Mouse (Mus musculus) CD4-positive, CD25-positive, alpha-beta regulatory T cell, adult 2 months (primary cell): Measurements from ENCODE around the gene Nsmce1.

Experiments used
- DNase-seq: peaks from one replicate; pipeline ENCODE4 v3.0.0-alpha.2; 2012; ENCODE audit warnings: low read depth, low spot score

Nsmce1 gene

GRCm38 (mm10) chr7:125491760-125492159 lies 364 bp upstream of the Nsmce1 start:
- no peak for DNase-seq

DNA sequence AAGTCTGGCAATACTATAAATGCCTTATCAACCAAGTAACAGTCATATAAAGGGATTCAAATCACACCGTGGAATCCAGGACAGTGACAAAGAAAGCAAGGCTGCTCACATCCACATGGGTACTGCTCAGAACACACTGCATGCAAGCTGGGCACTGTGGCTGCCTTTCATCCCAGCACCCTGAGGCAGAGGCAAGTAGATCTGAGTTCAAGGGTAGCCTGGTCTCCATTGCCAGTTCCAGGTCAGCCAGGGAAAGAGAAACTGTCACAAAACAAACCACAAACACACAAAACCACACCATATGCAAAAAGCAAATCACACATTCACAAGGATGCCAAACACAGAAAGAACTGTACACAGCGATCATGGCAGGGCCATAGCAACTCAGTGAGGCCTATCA lies 1.8 kb downstream of the Nsmce1 start:
- DNase-seq = no peak

- peak; percentile 81 for DNase-seq
These were observed 2.7 kb downstream of the Nsmce1 start for GRCm38 (mm10) chr7:125488706-125489105.

DNA sequence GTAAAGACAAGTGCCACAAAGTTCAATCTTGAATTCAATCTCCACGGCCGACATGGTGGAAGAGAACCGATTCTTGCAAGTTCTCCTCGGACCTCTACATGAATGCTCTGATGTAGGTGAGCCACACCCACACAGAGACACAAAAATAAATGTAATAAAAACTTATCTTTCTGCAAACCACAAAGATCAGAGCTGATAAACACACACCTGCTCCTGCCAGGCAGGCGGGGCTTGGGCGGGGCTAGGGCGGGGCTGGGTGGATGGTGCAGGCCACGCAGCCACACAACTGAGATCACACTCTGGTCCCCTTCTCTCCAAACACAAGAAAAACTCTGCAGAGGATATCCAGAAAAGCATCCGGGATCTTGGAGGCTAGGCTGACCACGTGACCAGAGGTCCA lies 4.3 kb downstream of the Nsmce1 start:
- DNase-seq = peak; percentile 87

DNA sequence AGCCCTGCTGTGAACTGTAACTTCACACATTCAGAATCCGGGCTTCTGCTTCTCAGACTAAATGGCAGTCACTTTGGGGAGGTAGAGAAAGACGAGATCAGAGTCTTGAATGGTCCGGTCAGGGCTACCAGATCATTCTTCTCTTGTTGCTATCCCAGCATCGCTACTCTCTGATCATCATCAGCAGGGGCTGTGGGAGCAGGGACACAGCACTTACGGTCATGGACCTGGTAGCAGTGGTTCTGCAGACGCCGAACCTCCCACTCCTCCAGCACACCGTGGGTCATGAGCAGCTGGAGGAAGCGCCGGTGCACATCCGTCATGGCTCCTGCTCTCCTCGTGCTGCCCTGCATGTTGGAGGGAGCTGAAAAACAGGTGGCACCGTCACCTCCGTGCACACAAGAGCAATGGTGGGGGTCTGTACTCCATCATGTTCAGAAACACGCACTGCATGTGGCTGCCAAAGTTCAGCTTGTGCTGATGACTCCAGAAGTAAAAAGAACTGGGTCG lies 5.2 kb downstream of the Nsmce1 start:
- peak; percentile 64 for DNase-seq

GRCm38 (mm10) chr7:125484791-125485190 lies 6.6 kb downstream of the Nsmce1 start:
- DNase-seq = no peak

GRCm38 (mm10) chr7:125482886-125483285 lies 8.5 kb downstream of the Nsmce1 start:
- DNase-seq = no peak

- DNase-seq = no peak
These were observed 9.1 kb downstream of the Nsmce1 start for GRCm38 (mm10) chr7:125482339-125482738.

DNA sequence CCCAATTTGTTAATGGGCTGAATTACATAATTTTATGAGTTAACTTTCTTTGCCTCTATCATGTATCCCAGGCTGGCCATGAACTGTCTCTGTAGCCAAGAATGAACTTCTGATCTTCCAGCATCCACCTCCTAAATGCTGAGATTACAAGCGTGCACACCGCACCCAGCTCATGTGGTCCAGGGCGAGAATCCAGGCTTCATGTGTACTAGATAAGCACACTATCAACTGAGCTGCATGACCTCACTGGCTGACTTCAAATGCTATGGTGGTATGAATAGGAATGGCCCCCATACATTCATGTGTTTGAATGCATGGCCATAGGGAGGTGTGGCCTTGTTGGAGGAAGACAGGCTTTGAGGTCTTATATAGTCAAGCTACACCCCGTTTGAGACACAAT lies 10.9 kb downstream of the Nsmce1 start:
- no peak for DNase-seq

DNA sequence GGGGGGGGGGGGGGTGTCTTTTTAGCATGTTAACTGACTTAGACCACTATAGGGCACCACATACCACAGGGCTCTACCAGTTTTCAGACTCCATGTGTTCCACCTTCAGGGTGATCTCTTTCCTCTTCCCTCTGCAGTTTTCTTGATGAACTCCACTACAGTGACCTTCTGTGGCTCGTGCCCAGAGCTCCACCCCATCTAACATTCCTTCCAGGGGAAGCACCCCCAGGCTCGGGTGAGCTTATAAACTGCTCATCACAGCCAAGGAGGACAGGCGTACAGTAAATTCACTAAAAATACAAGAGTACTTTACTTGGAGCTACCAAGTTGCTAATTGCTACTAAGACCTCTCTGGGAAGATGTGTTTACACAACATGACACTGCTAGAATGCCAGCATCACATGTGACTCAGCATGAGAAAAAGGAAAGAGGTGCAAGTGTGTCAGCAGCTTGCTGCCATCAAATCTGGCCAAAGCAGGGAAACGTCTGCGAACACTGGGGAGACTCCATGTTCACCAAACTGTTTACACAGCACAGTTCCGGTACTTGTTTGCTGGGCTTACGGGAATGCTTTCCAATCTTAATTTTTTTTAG lies 12.9 kb downstream of the Nsmce1 start:
- DNase-seq = no peak

GRCm38 (mm10) chr7:125475601-125476251 lies 15.7 kb downstream of the Nsmce1 start:
- DNase-seq = peak; percentile 44

- DNase-seq = peak; percentile 72
These were observed 16.9 kb downstream of the Nsmce1 start for GRCm38 (mm10) chr7:125474535-125474934.

GRCm38 (mm10) chr7:125471991-125472741 lies 19.2 kb downstream of the Nsmce1 start:
- peak; percentile 93 for DNase-seq

DNA sequence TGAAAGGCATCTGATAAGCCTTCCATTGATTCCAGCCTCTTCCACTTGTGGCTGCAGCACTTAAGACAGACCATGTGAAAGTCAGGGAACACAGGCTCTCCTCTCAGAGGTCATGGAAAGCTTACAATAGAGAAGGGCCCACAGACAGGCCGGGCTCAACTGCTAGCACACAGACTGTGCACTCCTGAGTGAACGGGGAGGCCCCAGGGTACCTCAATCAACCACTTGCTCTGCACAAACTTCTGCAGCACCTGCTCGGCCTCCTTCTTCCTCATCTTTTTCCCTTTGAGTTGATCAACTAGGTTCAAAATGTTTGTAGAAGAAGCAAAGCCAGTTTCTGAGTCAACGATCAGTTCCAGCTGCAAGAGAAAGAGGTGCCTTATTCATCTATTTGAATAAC lies 20.5 kb downstream of the Nsmce1 start:
- DNase-seq = peak; percentile 33

DNA sequence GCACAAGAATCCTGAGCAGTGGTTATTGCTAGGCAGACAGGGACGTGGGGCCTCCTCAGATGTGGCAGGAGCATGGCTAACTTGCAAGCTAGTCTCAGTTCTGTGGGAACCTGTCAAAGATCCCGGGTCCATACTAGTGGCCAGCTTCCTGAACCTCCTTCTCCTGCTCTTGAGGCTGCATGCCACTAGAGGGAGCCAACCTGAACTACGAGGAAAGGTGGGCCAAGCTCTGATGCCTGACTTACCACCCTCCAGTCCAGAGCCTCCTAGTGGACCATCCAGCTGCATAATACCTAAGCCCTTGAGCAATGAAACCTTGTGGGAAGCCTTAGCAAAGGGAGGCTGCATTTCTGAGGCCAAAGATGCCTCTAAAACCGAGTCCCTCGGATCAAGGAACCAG lies 21.5 kb downstream of the Nsmce1 start:
- peak; percentile 86 for DNase-seq

DNA sequence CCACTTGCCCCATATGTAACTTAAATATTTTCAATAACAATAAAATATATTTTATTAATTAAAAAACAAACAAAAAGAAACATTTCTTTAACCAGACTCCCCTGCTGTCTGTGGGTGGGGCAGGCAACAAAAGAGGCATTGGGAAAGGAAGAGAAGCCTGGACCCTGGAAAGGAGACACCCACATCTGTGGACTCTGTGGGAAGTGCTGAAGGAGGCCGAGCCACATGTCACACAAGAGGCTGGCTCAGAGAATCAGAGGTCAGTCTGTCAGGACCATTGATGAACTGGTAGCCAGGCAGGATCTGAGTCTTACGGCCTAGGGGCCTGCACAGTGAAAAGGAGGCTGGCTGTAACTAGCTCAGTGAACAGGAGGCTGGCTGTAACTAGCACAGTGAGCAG lies 29.2 kb downstream of the Nsmce1 start:
- no peak for DNase-seq

GRCm38 (mm10) chr7:125453671-125454070 lies 37.7 kb downstream of the Nsmce1 start:
- no peak for DNase-seq

GRCm38 (mm10) chr7:125451078-125451477 lies 40.3 kb downstream of the Nsmce1 start:
- no peak for DNase-seq

DNA sequence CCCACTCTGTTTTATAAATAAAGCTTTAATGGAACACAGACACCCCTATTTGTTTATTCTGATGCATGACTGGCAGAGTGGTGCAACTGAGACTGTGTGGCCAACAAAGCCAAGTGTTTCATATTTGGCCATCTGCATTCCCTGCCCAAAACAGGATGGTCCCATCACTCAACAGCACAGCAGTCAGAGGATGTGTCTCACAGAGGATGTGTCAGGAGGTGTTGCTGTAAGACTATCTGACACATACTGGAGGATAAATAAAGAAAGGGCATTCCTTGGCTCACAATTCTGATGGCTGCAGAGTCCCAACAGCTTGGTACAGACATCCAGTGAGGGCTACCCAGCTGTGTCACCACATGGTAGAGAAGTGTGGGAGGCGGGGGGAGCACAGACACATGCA lies 40.7 kb downstream of the Nsmce1 start:
- DNase-seq = no peak

- peak; percentile 97 for DNase-seq
These were observed 46.7 kb downstream of the Nsmce1 start, which contains the start of gene Kdm8 for GRCm38 (mm10) chr7:125444464-125445401. Kdm8 (plus strand) TSS chr7:125444676.

- DNase-seq = no peak
These were observed 47.3 kb downstream of the Nsmce1 start for GRCm38 (mm10) chr7:125444076-125444463.
